Mouse (Mus musculus): ENCODE results near the gene Kbtbd12.

- no peak for TF ChIP-seq ZC3H11A (IDR thresholded peaks at IDR 0.05; ENCODE audit: borderline replicate concordance, low read depth, low read length)
- TF ChIP-seq MAFK (IDR thresholded peaks at IDR 0.05; ENCODE audit: insufficient read depth, low read depth, low read length), result no peak
Observed at GRCm38 (mm10) chr6:88523451-88523850, 114.3 kb downstream of the Kbtbd12 start.
